Mouse (Mus musculus) midbrain, embryonic 12.5 days (tissue): ENCODE measurements at regions not wholly inside any gene's neighbourhood (a gene's known extent, or its start where the extent isn't known, plus 50 kb on each side); places are given as distances from the start of the nearest gene placed in this dataset.

Source experiments
- ATAC-seq: fragments of 200-750 bp; cut with Nextera tagmentation; 2 replicates; pipeline ENCODE4 v1.8.0; 2017; ENCODE audit warnings: low read depth, moderate TSS enrichment, moderate library complexity; ENCODE audit not compliant: low FRiP score
- H3K27ac ChIP-seq: fragments of 300-500 bp; sonication (generic); replicated peaks from 2 replicates; pipeline ENCODE4 v1.5.1; 2016; ENCODE audit warnings: mild to moderate bottlenecking
- H3K27me3 ChIP-seq: fragments of 300-500 bp; sonication (generic); 2 replicates; pipeline ENCODE4 v1.6.1; 2016; ENCODE audit warnings: mild to moderate bottlenecking
- H3K36me3 ChIP-seq: fragments of 300-500 bp; sonication (generic); 2 replicates; pipeline ENCODE4 v1.6.1; 2016
- H3K4me1 ChIP-seq: fragments of 300-500 bp; sonication (generic); 2 replicates; pipeline ENCODE4 v1.6.1; 2016
- H3K4me2 ChIP-seq: fragments of 300-500 bp; sonication (generic); replicated peaks from 2 replicates; pipeline ENCODE4 v1.6.1; 2016; ENCODE audit warnings: mild to moderate bottlenecking, moderate library complexity
- H3K4me3 ChIP-seq: fragments of 300-500 bp; sonication (generic); 2 replicates; pipeline ENCODE4 v1.5.1; 2016; ENCODE audit warnings: mild to moderate bottlenecking
- H3K9ac ChIP-seq: fragments of 300-500 bp; sonication (generic); replicated peaks from 2 replicates; pipeline ENCODE4 v1.6.1; 2016; ENCODE audit warnings: mild to moderate bottlenecking, moderate library complexity
- H3K9me3 ChIP-seq: fragments of 300-500 bp; sonication (generic); 2 replicates; pipeline ENCODE4 v1.6.1; 2016; ENCODE audit warnings: mild to moderate bottlenecking
- WGBS: fragments of 180-500 bp; shearing (Covaris S2); methylation state at CpG from one replicate; pipeline ENCODE4 v1.1.7; 2016; 5-methylcytosine and 5-hydroxymethylcytosine counted together

DNA sequence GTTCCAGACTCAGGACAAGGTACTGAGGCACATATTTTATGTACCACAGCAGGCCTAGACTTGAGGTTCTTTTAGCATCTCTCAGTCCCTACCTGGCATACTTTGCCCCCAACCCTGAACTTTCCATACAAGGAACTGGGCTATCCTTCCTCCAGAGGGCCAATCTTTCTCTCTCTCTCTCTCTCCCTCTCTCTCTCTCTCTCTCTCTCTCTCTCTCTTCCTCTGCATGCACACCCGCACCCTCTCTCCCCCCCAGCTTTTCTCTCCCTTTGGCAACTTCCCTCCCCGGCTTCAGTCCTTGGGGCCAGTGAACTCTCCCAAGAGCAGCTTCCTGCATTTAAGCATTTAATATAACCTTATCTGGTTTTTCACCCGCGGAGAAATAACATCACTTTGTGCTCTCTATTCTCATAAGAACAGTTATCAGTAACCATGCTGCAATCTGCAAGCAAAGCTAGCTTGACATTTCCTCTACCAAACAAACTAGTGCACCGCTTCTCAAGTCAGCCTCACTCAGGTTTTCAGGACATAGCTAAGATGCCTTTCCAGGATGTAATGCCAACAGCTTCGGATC lies 53.3 kb upstream of the Eif4g2 start:
- Histone ChIP-seq H3K4me3 (no peak overlapping the region), H3K27me3 (no peaks in the 10 kb centered on the region), H3K4me2 (no peak overlapping the region), H3K4me1 (no peaks in the 10 kb centered on the region), H3K9me3 (no peaks in the 10 kb centered on the region), H3K9ac (no peak overlapping the region), H3K36me3 (no peaks in the 10 kb centered on the region), H3K27ac (no peak overlapping the region)
- 82% methylated on average over 6 of the region's 6 CpGs for WGBS
- ATAC-seq: no peak

GRCm38 (mm10) chr7:111134496-111134895 lies 51.7 kb upstream of the Eif4g2 start:
- no peak overlapping the region for H3K4me2 ChIP-seq
- H3K4me1 ChIP-seq: no peaks in the 10 kb centered on the region
- no peaks in the 10 kb centered on the region for H3K27me3 ChIP-seq
- H3K36me3 ChIP-seq: no peaks in the 10 kb centered on the region
- H3K27ac ChIP-seq: no peak overlapping the region
- H3K9ac ChIP-seq: no peak overlapping the region
- ATAC-seq: no peak
- H3K9me3 ChIP-seq: no peaks in the 10 kb centered on the region
- no peak overlapping the region for H3K4me3 ChIP-seq
- WGBS: 86% methylated on average over 2 of the region's 2 CpGs
